Mouse (Mus musculus): ENCODE results near the gene Sirt1.
"Not testable (repeated sequence)": the region's sequence is repeated elsewhere in the genome, so short reads cannot be mapped to it uniquely, and the experiment has no call there.

Sirt1 gene

GRCm38 (mm10) chr10:63386991-63387390 lies 5.5 kb upstream of the Sirt1 start:
- DNase-seq (ENCODE audit: low spot score), result no peak

GRCm38 (mm10) chr10:63386444-63386843 lies 4.9 kb upstream of the Sirt1 start:
- DNase-seq (ENCODE audit: low spot score), result peak; percentile 72

- not testable (repeated sequence) for DNase-seq (ENCODE audit: low spot score)
Observed at GRCm38 (mm10) chr10:63385897-63386296, 4.4 kb upstream of the Sirt1 start.

- peak; percentile 58 for DNase-seq (ENCODE audit: low spot score)
Observed at GRCm38 (mm10) chr10:63382372-63383279, 1.1 kb upstream of the Sirt1 start, which contains the start of gene Dnajc12. Dnajc12 (plus strand) TSS chr10:63382443.

- DNase-seq (ENCODE audit: low spot score), result no peak
Observed at GRCm38 (mm10) chr10:63378948-63379680, 2.4 kb downstream of the Sirt1 start.

GRCm38 (mm10) chr10:63377468-63377867 lies 4.0 kb downstream of the Sirt1 start:
- DNase-seq (ENCODE audit: low spot score), result peak; percentile 35

- DNase-seq (ENCODE audit: low spot score), result no peak
Observed at GRCm38 (mm10) chr10:63376303-63376702, 5.2 kb downstream of the Sirt1 start.

- DNase-seq (ENCODE audit: low spot score), result no peak
Observed at GRCm38 (mm10) chr10:63368041-63368440, 13.5 kb downstream of the Sirt1 start.

GRCm38 (mm10) chr10:63367386-63367785 lies 14.1 kb downstream of the Sirt1 start:
- DNase-seq (ENCODE audit: low spot score), result no peak

- no peak for DNase-seq (ENCODE audit: low spot score)
Observed at GRCm38 (mm10) chr10:63365918-63366455, 15.5 kb downstream of the Sirt1 start.

- DNase-seq (ENCODE audit: low spot score), result no peak
Observed at GRCm38 (mm10) chr10:63360502-63360901, 21.0 kb downstream of the Sirt1 start.

GRCm38 (mm10) chr10:63352111-63352510 lies 29.4 kb downstream of the Sirt1 start:
- DNase-seq (ENCODE audit: low spot score), result no peak

GRCm38 (mm10) chr10:63351099-63351498 lies 30.4 kb downstream of the Sirt1 start:
- DNase-seq (ENCODE audit: low spot score), result not testable (repeated sequence)

- no peak for DNase-seq (ENCODE audit: low spot score)
Observed at GRCm38 (mm10) chr10:63350666-63351065, 30.8 kb downstream of the Sirt1 start.

- DNase-seq (ENCODE audit: low spot score), result no peak
Observed at GRCm38 (mm10) chr10:63348291-63348690, 33.2 kb downstream of the Sirt1 start.

GRCm38 (mm10) chr10:63344751-63345150 lies 36.8 kb downstream of the Sirt1 start:
- DNase-seq (ENCODE audit: low spot score), result no peak

GRCm38 (mm10) chr10:63341351-63341750 lies 40.2 kb downstream of the Sirt1 start:
- no peak for DNase-seq (ENCODE audit: low spot score)

- DNase-seq (ENCODE audit: low spot score), result peak; percentile 92
Observed at GRCm38 (mm10) chr10:63338914-63339643, 42.4 kb downstream of the Sirt1 start.

GRCm38 (mm10) chr10:63337951-63338836 lies 43.3 kb downstream of the Sirt1 start:
- peak; percentile 70 for DNase-seq (ENCODE audit: low spot score)

- no peak for DNase-seq (ENCODE audit: low spot score)
Observed at GRCm38 (mm10) chr10:63337326-63337725, 44.2 kb downstream of the Sirt1 start.

- DNase-seq (ENCODE audit: low spot score), result no peak
Observed at GRCm38 (mm10) chr10:63336901-63337300, 44.6 kb downstream of the Sirt1 start.
